Mouse (Mus musculus) kidney, adult 9 months (tissue): ENCODE measurements around the gene Clvs2.

Experiments used
- DNase-seq: peaks from one replicate; pipeline ENCODE4 v3.0.0; 2022

Gene Clvs2

DNA sequence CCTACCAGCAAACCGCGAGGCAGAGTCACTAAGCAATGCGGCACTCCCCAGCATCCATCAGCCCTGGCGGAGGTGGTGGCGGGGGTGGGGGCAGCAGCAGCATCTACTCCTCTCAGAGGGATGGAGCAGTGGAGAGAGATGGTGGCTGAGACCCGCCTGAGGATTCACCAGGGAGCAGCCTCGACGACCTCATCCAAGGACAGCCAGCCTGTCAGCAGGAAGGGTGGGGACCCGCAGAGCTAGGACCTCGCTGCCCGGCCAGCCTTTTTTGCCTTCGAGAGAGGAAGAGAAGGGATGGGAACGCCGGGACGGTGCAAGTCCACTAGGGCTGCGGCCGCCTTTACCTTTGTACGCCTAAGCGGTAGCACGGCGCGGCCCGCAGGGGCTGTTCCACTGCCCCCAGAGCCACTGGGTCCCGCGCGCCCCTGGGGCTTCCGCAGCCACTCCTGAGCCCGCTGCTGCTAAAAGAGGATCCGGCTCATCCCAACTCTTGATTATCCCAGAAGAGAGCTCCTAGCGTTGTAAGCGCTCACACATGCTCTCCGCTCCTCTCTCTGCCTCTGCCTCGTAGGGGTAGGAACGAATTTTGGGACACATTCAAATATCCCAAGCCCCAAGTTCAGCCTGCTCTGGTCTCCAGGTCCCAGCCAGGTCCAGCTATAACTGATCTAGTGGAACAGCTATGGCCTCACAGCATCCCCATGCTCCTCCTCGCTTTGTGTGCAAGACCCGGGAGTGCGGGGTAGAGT, at the start of gene Clvs2:
Gene Clvs2, minus strand, starts transcription at position 639 of the 749 bp plus-strand sequence.
- DNase-seq = no peak

- DNase-seq = peak; percentile 89
These were observed 28.6 kb upstream of the Clvs2 start for GRCm38 (mm10) chr10:33653142-33653541.

- DNase-seq = no peak
These were observed 985 bp downstream of the Clvs2 start for GRCm38 (mm10) chr10:33623577-33623991.

DNA sequence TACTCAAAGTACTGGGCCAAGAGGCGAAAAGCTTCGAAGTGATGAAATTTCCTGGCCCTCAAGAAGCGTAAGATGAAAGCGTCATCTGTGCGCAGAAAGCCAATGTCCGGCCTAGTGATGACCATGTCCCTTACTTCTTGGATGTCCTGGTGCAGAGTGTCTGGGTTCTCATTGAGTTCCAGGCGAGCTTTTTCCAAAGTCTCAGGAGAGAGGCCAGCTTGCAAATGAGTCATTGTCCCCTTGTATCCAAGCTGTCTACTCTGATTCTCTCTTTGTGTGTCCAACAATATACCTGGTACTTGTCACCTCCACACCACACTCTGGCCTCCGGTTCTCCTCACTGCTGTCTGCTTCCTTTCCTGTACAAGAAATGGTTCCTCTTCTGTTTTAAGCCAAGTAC, 1.9 kb downstream of the Clvs2 start:
- DNase-seq = no peak

- DNase-seq = no peak
These were observed 8.4 kb downstream of the Clvs2 start for GRCm38 (mm10) chr10:33616207-33616606.

DNA sequence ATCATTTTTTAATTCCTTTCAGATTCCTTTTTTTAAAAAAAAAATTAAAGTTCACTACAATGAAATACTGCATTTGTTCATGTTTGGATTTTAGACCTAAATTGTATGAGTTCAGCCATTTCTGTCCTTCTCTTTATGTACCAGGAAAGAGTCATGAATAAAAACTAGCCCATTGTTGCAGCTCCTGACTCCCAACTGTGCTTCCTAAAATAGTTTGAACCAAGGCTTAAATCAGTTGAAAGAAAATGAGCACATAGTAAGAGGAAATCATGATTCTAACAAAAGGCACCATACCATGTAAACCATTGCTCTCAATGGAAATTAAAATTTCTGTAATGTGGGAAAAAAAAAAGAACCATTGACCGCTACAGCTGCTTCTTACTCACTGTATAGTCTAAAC, 11.4 kb downstream of the Clvs2 start:
- DNase-seq = no peak

GRCm38 (mm10) chr10:33592732-33593131, 31.8 kb downstream of the Clvs2 start:
- no peak for DNase-seq

GRCm38 (mm10) chr10:33588800-33589199, 35.8 kb downstream of the Clvs2 start:
- no peak for DNase-seq

GRCm38 (mm10) chr10:33587118-33587517, 37.5 kb downstream of the Clvs2 start:
- DNase-seq = no peak

GRCm38 (mm10) chr10:33558081-33558480, 66.5 kb downstream of the Clvs2 start:
- peak; percentile 74 for DNase-seq

- DNase-seq = no peak
These were observed 84.2 kb downstream of the Clvs2 start for GRCm38 (mm10) chr10:33540331-33540730.
